Mouse (Mus musculus) right cerebral cortex, adult 2 months (tissue): Measurements from ENCODE around the gene Pld2.
"Not testable (repeated sequence)": the region's sequence is repeated elsewhere in the genome, so short reads cannot be mapped to it uniquely, and the experiment has no call there.

Experiments
- DNase-seq, 2 experiments: peaks; one replicate each; pipeline ENCODE4 v3.0.0; 2021 to 2022; ENCODE audit warnings: low spot score in 2 of 2

Gene Pld2

DNA sequence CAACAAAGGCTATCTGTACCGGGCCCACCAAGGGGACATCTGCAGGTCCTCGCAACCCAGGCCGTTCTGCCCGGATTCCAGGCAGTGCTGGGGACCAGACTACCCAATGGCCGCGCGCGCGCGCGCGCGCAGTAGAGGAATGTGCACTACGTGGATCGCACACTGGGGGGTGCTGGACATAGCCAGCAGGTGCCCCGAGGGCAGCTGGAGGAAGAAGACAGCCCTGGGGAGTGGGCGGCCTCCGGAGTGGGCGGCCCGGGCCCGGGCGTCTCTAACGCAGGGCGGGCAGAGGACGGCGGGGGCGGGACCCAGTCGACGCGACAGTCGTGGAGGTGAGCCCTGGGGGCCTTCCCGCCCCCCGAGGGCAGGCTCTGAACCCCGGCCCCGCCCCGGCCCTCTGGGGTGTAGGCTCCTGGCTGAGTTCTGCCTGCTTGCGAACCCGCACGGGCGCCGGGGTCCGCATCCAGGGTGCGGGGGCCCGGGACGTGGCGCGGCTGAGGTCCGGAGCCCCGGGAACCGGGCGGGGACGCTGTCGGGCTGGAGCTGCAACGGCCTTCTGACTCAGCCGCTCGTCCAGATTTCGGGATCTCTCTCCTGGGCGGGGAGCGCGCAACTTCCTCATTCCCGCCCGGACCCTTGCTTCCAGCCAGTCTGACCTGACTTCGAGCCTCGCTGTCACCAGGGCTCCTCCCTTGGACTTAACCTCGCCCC, at the start of gene Pld2:
Gene Pld2 (plus strand): TSS at position 188 of the 711 bp plus-strand sequence.
- peak; percentile 67 to 80 for DNase-seq

DNA sequence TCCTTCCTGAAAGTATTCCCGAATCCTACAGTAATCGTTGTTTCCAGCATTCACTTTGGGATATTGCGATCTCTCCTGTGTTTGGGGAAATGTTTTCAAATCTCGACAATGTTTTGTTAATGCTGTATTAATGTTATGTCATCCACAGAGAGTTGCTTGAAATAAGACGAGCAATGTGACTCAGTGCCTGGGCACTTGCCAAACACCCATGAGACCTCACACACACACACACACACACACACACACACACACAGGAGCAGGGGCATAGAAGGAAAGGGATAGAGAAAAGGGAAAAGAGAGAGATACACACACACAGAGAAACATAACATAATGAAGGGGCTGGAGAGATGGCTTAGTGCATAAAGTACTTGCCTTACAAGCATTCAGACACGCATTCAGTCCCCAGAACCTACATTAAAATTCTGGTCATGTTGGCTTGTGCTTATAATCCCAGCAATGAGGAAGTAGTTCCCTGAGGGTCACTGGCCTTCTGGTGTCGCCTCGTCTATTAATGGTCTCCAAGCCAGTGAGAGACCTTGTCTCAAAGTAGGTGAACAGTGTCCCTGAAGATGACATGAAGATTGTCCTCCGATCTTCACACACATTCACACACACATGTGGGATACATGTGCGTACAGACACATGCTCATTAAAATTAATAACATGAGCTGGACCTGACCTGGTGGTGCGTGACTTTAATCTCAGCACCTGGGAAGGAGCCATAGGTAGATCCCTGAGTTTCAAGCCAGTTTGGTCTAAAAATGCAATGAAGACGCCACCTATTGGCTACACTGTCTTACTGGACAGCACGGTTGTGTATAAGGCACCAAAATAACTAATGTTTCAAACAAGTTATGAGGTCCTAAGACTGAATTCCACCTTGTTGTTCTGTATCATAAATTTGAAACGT, 40.0 kb upstream of the Pld2 start:
- no peak for DNase-seq

DNA sequence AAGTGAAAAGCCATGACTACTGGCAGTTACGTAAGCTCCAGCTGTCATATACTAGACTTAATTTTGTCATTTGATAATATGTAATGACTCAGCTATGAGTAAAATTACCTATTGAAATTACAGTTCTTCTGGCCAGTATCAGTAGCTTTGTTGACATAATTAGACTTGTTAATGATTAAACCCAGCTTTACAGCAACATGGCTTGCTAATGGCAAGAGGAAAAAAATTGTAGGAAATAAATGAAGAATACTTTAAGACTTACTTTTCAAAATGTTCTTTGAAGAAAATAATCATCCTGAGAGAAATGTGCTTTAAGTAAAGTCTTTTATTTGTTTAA, 39.4 kb upstream of the Pld2 start:
- DNase-seq, result no peak

DNA sequence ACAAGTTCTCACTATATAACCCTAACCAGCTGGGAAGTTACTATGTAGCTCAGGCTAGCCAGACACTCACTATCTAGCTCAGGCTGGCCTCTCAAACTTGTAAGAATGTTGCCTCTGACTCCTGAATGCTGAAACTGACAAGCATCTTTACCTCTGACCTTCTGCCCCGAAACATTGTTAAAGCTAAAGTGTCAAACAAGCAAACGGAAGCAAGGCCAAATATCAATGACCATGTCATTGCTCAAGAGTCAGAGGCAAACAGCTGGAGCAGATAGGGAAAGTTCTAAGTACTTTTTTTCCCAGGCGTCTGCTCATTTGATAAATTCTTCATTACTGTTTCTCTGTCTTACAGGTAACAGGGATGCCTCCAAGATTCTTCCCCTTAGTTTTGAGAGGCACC, 37.8 kb upstream of the Pld2 start:
- no peak for DNase-seq

DNA sequence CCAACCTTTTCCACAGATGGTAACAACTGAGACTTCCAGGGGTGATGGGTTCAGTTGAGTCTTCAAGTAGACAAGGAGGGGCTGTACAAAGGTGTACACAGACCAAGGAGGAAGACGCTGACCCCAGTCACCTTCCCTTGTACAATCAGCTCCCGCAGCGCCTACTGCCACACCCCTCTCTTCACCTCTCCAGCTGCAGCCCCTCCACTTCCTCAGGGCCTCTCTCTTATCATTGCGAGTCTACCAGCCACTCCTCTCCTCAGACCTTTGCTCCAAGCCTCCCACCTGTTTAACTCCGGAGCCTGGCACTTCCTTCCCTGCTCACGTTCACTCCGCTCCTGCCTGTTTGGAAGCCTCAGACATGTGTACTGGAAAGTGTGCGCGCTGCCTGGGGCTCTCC, 34.9 kb upstream of the Pld2 start, which contains the start of gene Tm4sf5:
Gene Tm4sf5 (plus strand): TSS at position 275 of the 400 bp plus-strand sequence.
- DNase-seq, result no peak

DNA sequence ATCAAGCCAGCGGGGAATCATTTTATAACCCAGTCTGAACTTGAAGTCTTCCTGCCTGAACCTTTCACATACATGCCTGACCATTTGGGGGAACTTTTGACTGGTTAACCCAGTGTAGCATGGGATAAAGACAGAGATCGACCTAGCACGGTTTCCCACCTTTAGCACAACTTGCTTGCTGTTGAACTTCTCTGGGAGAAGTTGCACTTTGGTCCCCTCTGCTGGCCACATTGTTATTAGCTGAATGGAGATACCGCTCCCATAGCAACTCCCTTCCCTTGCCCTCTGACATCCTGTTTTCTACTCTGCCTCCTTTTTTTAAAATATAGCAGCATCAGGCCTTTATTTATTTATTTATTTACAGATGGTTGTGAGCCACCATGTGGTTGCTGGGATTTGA, 33.5 kb upstream of the Pld2 start:
- peak; percentile 66 for DNase-seq

DNA sequence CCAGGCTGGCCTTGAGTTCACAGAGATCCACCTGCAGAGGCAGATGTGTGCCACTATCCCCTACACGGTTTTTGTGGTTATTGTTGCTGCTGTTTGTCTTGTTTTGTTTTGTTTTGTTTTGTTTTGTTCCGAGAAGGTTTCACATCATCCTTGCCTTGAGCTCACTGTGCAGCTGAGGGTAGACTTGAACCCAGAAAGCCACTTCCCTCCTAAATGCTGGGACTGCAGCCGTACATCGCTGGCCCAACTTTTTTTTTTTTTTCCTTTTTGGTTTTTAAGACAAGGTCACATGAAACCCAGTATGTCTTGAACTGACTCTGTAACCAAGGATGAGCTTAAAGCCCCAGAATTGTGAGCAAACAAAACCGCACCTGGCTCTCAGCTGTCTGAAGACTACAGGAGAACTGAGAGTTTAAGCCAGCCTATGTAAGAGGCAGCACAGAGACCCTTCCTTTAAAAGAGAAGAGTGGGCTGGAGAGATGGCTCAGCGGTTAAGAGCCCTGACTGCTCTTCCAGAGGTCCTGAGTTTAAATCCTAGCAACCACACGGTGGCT, 32.8 kb upstream of the Pld2 start:
- DNase-seq, result no peak

DNA sequence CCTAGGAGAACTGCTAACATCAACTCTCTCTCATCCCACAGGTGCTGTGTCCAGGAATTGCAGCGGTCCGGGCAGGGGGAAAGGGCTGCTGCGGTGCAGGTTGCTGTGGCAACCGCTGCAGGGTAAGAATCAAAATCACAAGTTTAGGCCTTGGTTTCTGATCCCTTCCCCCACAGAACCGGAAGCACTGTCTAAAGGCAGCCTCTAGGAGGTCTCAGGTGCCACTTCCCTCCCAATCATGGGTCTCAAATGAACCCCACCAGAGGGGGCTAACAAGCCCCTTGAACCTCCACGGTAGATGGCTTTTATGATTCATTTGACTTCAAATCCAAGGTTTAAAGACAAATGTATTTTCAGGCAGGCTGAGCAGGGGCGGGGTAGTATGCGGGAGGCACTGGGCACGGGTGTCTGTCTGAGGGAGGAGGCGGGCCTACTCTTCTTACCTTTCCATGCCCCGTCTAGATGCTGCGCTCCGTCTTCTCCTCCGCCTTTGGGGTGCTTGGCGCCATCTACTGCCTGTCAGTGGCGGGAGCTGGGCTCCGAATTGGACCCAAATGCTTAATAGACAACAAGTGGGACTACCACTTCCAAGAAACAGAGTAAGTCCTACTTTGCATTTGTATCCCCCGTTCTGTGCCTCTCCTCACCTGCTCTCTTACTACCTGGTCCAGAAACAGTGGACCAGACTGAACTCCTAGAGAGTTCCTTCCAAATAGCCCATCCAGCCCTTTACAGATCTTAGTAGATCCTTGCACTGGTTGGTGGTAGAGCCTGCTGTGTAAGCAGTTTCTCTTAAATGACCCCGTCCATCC, 29.9 kb upstream of the Pld2 start:
- DNase-seq, result peak; percentile 36 to 49

DNA sequence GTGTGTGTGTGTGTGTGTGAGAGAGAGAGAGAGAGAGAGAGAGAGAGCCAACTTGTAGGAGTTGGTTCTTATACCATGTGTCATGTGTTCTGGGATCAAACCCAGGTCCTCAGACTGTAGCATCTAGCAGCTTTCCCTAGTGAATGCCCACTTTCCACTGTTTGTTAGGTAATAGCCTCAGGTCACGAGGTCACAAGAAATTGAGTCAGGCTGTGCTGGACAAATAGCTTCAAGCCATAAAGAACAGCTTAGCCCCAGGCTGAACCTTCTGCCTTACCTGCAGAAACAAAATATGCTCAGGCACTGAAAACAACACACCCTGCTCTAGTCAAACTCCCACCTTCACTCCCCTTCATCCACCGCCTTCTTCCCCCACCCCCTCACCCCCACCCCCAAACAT, 28.6 kb upstream of the Pld2 start:
- no peak for DNase-seq

DNA sequence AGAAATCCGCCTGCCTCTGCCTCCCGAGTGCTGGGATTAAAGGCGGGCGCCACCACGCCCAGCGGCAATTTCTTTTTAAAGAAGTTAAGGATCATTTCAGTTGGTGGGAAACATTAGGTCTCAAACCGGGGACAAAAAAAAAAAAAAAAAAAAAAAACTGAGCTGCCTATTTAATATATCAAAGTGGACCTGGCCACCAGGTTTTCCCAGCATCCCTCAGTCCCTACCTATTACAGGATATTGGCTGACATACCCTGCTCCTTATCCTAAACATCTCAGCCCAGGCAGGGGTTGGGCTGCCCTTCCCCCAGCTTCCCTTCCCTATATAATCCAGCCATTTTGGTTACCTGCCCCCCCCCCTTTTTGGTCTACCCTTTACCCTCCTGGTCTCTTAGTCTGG, 28.0 kb upstream of the Pld2 start:
- DNase-seq, result no peak

DNA sequence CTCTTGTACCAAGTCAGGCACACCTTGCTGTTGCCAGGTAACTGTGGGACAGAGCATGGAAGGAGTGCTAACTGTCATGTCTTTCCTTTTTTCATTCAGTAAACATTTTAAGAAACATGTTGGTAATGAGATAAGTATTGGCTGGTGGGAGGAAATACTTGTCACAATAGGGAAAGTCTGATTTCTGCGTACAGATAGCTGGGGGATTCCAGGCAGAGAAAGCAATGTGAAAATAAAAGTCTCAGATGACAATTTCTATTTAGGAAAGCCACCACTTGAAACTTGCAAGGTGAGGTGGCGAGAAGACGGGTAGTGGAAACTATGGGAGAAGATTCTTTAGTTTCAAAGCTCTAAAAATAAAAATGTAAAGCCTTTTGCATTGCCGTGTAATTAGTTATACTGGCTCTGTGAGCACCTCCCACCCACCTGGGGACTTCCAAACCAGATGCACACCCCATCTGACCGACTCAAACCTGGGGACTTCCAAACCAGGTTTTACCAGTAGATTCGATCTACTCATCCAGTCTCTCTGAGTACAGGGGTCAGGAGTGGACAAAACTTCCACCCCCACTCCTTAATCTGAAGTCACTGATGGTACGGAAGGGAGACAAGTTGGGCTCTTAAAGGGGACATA, 27.0 kb upstream of the Pld2 start:
- no peak for DNase-seq

DNA sequence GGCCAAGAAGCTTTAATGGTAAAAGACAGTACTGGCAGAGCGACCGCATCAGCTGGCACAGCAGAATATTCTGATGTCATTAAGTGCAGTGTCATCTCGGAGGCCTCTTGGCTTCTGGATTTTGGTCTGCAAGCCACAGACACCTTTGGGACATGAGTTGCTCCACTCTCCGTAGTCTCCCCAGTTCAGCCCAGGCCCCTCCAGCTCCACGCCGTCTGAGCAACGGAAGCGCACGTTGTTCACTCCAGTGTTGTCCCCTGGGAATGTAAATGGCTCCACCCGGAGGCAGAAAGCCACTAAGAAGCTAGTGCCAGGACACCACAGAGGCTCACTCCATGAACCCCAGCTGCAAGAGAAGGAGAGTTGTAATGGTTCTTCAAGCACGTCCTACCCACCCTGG, 26.3 kb upstream of the Pld2 start:
- DNase-seq, result no peak

DNA sequence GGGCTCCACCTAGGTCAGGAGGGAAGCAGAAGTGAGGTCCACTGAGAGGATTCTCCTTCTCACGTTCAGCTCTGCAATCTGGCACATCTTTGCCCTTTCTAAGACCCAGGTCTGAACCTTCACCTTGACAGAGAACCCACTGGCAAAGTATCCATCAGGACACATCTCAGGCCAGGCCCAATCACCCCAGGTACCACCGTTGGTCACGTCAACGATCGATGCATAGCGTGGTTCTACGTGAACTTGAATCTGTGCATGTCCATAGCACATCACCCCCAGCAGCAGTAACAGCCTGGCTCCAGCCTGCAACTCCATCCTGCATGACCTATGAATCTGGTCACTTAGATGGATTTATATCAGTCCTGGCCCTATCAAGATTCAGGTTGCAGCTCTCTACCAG, 25.6 kb upstream of the Pld2 start, which contains the start of gene Vmo1:
Gene Vmo1 (minus strand): TSS at position 329 of the 400 bp plus-strand sequence.
- DNase-seq, result no peak

DNA sequence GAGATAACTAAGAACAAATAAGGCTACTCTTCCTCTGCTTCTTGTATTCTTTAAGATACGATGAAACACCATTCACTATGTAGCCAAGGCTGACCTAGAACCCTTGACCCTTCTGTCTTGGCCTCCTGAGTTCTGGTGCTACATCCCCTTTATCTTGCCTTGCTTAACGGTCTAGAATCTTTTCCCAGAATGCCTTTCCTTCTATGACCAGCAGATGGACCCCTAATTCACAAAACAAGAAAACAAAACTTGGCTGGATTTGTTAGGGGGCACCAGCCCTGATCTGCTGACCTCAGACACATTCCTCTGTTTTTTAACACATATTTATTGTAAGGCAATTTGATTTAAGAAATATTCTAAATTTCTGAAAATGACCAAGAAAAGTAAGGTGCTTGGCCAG, 23.5 kb upstream of the Pld2 start:
- DNase-seq, result peak; percentile 20 to 40

DNA sequence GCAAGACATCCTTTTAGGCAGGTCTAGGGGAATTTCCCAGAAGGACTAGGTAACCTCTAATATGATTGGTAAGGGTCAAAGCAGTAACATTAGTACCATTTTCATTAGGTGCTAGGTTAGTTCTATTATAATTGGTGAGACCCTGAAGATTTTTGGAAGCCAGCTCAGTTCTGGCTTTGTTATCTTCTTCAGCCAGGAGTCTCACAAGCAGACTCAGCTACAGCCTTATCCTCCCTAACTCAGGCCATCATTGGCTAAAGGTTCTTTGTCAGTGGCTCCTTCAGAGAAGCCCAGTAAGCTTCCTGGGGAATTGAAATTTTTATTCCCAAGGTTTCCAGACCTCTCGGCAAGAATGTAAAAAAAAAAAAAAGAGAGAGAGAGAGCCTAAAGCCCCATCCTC, 21.4 kb upstream of the Pld2 start:
- no peak for DNase-seq

DNA sequence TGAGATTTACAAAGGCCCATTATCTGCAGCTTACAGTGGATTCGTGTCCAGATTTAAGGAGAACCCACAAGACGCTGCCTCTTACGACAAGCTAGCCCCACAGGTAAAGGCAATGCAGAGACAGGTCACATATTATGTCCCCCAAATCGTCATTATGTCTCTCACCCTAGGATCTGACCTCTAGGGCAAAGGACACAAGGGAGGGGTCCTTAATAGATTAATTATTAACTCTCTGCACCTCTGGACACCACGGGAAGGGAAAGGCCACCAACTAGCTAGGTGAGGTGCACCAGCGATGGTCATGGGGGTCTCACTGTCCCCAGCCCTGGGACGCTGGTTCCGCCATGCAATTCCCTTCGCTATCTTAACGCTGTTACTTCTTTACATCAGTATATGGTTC, 20.9 kb upstream of the Pld2 start, which contains the start of gene Gltpd2:
Gene Gltpd2 (plus strand): TSS at position 274 of the 400 bp plus-strand sequence.
- DNase-seq, result no peak

DNA sequence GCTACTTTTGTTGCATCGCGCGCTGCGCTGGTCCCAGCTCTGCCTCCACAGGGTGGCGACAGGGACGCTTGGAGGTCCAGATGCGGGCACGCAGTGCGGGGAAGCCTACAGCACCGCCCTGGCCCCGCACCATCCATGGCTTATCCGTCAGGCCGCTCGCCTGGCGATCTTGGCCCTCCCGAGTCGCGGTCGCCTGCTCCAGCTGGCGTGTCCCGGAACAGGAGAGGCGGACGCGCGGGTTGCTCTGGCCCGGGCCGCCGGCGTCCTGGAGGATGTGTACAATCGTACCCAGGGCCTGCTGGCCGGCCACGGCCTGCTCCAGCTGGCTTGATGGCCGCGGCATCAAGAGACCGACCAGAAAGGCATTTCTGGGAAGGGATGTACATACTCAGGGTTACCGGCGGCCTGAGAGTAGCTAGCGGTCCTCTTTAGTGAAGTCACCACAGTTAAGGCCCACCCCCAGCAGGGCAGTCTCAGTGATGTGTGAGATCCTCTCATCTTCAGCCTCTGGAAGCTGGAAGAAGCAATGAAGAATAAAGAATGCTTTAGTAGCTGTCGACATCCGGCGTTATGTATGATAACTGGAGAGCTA, 19.6 kb upstream of the Pld2 start:
- peak in 1 of 2 experiments; percentile 8 for DNase-seq

DNA sequence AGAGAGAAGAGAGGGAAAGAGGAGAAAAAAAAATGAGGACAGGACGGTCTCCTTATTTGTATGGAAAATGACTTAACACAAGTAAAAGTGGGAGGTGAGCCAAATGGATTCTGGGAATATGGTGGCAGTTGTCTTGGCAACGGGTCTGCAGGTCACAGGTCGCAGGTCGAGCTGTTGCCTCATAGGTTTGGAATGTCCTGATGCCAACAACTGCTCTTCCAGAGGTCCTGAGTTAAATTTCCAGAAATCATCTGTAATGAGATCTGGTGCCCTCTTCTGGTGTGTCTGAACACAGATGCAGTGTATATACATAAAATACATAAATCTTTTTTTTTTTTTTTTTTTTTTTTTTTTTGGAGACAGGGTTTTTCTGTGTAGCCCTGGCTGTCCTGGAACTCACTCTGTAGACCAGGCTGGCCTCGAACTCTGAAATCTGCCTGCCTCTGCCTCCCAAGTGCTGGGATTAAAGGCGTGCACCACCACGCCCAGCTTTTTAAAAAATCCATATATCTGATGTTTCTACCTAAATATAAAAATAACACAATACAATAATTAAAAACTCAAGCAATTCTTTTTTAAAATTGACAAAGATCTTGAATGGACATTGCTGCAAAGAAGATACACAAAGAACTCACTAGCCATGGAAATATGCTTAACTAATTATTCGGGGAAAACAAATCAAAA, 16.4 kb upstream of the Pld2 start:
- not testable (repeated sequence) for DNase-seq

DNA sequence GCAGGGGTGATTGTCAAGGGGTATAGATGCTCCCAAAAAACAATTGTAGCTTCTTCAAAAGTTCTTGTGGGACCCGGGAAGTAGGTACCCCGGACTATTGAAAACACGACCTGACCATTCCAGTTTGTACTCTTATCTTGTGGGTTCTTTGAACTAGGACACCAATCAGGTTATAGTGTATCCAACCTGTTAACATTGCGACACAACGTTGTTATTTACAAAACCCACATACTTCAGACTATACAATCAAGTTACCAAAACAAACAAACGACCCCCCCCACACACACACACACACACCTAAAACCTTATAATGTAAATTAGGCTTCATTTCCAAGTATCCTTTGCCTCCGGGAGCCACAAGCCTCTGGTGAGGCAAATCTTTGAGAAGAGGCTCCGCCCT, 15.1 kb upstream of the Pld2 start:
- DNase-seq, result no peak

DNA sequence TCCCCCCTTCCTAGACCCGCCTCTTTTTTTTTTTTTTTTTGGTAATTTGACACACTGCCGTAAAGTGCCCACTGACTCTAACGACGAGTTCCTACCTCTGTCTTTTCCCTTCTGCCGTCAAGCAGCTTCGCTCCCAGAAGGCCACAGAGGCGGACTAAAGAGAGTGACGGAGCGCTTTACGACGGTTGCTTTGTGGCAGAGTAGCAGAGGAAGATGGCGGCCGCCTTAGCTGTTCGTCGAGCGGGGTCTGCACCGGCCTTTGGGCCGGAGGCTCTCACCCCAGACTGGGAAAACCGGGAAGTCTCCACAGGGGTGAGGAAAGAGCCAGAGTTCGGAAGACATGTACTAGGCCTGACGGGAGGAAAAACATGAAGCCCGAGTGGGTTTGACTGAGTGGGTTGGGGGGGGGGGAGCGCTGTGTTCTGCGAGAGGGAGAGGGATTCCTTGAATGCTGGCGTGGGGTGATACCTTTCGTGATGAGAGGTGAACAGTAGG, 14.6 kb upstream of the Pld2 start, which contains the start of gene Psmb6:
Gene Psmb6 (plus strand): TSS at position 184 of the 495 bp plus-strand sequence.
- peak; percentile 95 for DNase-seq
